Mouse (Mus musculus) neural tube, postnatal 0 days (tissue): ENCODE measurements around the gene Gm15127. TPM values are rescaled to one million over a fixed set of nuclear protein-coding genes. Genes with fewer than 3 reads are reported as not detected.

Experiments used
- polyA plus RNA-seq: library from polyadenylated mRNA; unstranded; fragments of >200 nt; fragmentation: Nextera tagmentation; extraction: Ambion mirVana; gene quantifications from 2 replicates; pipeline ENCODE4 v1.2.1, GENCODE M21; 2015

Gm15127 gene
- not detected in 2 replicates for polyA plus RNA-seq

GRCm38 (mm10) chrX:148663298-148663697, at the start of gene Gm15127:
Gm15127 (plus strand) TSS chrX:148663598.

DNA sequence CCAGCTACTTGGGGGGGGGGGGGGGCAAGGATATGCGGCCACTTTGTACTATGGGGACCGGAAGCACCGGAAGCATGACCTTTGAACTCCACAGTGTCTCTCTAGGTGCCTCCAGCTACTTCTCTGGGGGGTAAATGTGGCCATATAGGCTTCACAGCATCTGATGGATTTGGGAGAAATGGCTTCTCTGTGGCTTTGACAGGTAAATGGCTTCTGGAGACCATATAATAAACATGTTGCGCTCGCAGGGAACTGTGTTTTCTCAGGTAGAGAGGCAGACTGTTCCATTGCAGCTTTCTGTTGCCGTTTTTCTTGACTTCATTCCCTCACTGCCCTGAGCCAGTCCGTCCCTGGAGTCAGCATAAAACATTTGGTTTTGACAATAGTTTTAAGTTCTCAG, 48.3 kb upstream of the Gm15127 start, which contains the start of gene Gm8334:
Gene Gm8334, minus strand, starts transcription at position 101 of the 400 bp plus-strand sequence.

Other genes starting within 250 kb of the Gm15127 start
- gene Gm15114, start 174.6 kb upstream of the Gm15127 start, polyA plus RNA-seq, result not detected in 2 replicates
- not detected in 2 replicates for gene Gm8334, start 48.4 kb upstream of the Gm15127 start, polyA plus RNA-seq
- gene Luzp4, start 194.0 kb downstream of the Gm15127 start, polyA plus RNA-seq, result not detected in 2 replicates